Mouse (Mus musculus) adrenal gland, postnatal 4 days (tissue): ENCODE results near the gene Ces1e. TPM values are rescaled to one million over a fixed set of nuclear protein-coding genes. Genes with fewer than 3 reads are reported as not detected.
"Not testable (repeated sequence)": the region's sequence is repeated elsewhere in the genome, so short reads cannot be mapped to it uniquely, and the experiment has no call there.

ENCODE experiments used
- DNase-seq, 2 experiments: peaks; one replicate each; pipeline ENCODE4 v3.0.0; 2021 to 2022; ENCODE audit warnings: low spot score in 2 of 2, mixed read lengths in 2 of 2
- long read RNA-seq, 2 experiments: library from polyadenylated mRNA; stranded (forward); transcript quantifications; one replicate each; pipeline ENCODE4 v2.0.0; 2021
- total RNA-seq, 2 experiments: library from RNA; stranded (reverse); gene quantifications; 2 replicates each; pipeline ENCODE4 v1.2.3; 2021

The Ces1e gene
- total RNA-seq = 1 to 10 TPM in 1 of 2 experiments, under 1 TPM in 1; 0.53 to 1.2 TPM
- long read RNA-seq, experiment 1, partial matches to known transcripts = 0 of 1 reads
- long read RNA-seq, experiment 1, other reads (novel, unspliced or antisense) = 0 of 1 reads
- long read RNA-seq, experiment 2, partial matches to known transcripts = 0 of 1 reads
- long read RNA-seq, experiment 2, other reads (novel, unspliced or antisense) = 0 of 1 reads

DNA sequence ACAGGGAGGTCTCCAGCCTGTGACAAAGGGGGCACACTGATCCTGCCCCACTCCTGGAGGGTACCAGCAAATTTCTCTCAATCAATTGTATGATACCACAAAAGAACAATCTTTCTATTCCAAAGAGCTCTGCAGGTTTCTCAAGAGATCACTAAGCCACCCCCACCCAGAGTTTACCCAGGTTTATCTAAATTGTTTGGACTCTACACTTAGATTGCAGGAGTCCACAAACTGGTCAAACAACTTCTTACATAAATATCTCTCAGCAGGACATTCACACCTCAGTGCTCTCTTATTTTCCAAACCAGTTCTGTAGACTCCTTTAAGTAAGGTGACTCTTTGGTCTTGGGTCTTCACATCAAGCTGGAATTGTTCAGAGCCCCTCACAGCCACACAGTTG, at the start of gene Ces1e:
Ces1e (minus strand) TSS at position 174 of the 400 bp plus-strand sequence.
- DNase-seq = no peak

DNA sequence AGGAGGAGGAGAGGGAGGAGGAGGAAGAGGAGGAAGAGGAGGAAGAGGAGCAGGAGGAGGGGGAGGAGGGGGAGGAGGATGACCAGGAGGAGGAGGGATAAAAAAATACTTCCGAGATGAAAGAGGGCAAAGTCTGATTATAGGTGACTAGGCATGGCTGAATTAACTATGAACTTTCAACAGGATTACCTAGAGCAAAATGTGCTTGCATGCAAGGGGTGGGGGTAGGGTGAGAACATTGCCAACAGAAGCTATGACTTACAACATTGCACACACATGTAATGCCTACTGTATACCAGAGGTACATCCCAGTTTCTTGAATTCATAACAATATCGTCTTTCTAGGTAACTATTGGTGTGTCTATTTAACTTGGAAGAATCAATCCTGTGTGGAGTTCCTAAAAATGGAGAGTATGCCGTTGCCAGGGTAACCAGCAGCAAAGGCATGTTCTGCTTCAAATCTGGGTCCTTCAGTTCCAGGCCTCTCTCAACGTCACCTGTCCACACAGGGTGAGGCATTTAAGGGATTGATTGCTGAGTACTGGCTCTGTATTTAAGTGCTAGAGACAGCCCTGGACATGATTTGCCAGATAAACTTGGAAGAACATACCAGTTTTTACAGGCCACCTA, 48.9 kb upstream of the Ces1e start:
- DNase-seq = no peak

DNA sequence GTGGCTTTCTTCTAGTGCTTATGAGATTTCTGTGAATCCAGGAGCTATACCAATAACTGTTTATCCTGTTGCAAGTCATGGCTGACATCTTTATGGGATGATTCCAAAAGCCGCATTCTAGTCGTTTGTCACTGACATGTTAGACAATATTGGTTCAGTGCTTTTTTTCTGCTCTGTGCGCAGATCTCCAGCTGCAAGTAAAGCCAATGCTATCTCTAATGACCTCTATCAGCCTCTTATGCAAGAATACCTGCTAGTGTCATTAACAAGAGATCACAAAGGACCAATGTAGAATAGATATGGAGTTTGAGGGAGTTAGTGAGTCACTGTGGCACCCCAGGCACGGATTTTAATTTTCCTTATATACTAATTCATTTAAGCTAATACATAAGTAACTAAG, 45.2 kb upstream of the Ces1e start:
- no peak for DNase-seq

DNA sequence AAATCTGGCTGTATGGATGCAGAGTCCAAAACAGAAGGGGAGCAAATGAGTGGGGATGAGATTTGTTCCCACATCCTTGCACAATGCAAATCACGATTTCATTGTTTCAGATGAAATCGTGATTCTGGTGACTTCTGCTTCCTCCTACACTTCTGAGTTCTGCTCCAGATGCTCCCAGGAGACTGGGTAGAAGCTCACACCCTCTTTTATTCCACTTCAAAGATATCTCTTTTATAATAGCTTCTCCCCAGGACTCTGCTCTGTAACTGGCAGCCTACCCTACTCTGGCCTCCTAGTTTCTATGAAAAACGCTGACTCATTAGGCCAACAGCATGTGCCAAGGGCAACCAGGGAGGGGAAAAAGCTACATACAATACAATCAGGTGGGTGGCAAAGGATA, 43.9 kb upstream of the Ces1e start:
- no peak for DNase-seq

DNA sequence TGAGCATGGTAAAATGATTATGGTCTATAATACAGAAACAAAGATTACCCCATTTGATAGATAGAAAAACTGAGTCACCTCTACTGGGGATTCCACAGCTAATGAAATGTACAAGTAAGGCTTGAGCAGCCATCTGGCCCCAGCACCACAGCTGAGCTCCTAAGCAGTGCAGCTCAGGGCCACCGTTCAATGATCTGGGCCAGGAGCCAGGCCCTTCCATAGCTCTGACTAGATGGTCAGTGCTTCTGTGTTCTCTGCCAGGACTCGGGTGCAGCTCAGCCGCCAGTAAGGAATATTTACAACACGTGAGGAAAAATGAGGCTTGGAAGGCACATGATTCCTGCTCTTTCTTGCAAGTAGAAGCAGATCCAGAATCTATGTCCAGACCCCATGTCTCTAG, 43.3 kb upstream of the Ces1e start:
- peak in 1 of 2 experiments; percentile 14 for DNase-seq

DNA sequence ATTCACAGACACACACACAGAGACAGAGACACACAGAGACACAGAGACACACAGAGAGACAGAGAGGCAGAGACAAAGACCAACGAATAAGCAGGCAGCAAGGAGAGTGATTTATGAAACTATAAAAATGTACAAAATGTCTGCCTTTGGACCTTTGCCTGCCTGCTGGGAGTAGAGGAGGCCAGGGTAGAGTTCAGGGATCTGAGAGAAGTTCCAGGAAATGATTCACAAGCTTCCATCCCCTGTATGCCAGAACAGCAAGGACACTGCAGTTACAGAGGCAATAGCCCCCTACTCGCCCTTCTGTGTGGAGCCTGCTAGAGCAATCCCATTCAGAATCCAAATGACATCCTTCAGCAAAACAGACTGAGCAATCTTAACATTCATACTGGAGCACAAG, 32.0 kb upstream of the Ces1e start:
- no peak for DNase-seq

DNA sequence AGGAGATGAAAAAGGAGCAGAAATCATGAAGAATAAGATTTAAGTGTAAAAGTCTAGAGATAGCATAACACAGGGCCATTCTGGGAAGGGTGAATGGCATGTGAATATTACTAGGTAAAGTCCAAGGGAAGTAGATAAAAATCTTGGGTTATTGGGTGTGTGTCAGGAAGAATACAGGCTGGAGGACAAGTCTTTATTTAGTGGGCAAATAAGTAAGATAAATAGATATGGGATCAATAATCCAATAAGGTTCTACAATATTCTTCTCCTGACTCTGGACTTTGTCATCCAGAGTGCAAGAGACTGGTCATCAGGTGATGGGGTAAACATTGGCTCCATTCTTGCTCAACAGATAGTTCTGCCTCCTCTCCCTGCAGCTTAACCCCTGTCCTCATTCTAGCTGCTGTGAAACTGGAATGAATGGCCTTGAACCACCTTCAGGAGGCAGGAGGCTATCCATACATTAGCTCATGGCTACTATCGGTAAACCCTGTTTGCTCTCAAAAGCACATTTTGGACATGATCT, 23.0 kb upstream of the Ces1e start:
- DNase-seq = no peak

DNA sequence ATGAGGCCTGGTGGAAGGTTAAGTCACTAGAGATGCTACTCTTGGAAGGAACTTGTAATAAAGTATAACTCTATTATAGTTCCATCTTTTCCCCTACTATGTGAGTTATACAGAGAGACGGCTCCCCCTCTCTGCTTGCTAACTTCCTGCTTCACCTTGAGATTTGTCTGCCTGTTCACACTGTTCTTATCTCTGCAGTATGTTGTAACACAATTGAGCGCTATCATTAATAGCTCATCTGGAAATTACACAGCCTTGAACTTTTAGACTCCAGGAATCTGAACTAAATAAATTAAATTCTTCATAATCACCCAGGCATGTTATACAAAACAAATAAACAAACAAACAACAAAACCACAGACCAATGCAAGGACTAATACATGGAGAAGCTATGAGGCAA, 16.6 kb upstream of the Ces1e start:
- DNase-seq = no peak

DNA sequence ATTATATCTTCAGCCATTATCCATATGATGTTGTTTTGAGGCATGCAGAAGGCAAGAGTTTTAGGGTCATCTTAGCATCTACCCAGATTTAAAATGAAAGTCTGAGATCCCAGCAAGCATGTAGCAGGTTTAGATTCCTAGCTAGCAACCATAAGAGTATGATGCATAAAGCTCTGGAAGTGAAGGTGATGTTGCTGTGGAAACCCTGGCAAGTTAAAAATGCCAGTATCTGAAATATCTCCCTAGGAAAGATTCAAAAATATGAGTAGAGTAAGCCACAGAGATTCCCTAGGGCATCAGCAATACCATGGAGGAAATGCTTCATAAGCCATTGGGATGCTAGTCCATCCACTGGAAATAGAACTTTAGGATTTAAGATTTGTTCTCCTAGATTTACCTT, 10.5 kb upstream of the Ces1e start:
- no peak for DNase-seq

DNA sequence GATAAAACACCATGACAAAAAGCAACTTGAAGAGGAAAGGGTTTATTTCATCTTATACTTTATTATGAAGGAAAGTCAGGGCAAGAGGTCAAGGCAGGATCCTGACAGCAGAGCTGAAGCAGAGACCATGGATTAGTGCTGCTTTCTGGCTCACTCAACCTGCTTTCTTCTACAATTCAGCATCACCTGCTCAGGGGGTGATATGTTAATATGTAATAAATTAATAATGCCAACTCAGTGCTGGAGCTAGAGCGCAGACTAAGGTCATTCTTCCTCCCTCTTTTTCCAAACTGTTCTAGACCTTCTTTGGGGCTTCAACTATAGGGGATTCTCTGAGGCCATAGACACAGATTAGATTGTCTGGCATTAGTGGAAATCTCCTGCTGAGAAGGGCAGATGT, 6.3 kb upstream of the Ces1e start:
- DNase-seq = no peak

DNA sequence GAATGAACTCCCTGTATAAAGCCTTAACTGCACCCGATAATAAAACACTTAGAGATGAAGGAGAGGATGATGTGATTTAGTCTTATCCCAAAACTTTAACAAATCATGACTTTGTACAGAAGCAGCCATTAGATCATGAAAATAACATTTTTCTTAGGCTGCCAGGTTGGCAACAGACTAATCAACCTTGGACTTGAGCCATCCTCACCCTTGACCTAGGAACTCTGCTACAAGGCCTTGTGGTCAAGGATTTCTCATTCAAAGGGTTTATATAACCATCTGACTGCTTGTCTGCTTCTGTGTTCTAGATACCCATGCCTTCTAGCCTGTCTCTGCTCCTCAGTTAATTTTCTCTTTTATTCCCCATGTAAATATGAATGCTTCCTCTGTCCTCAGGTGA, 5.3 kb upstream of the Ces1e start:
- DNase-seq = no peak

DNA sequence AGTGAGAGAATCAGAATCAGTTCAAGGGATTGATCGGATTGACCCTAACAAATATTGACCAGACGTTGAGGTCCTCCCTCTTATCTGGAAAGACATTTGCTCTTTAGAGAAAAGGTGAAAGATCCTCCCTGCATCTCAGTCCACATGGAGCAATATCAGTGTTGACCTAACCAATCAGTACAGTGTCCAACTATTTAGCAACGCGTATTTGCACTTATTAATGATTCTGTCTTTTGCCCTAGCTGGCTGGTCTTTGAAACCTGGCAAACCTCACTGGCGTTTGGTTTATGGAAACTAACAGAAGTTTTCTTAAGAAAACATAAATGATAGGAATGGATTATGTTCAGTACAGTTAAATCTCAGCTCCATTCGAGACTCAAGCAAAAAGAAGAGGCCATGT, 4.6 kb upstream of the Ces1e start:
- DNase-seq = no peak

DNA sequence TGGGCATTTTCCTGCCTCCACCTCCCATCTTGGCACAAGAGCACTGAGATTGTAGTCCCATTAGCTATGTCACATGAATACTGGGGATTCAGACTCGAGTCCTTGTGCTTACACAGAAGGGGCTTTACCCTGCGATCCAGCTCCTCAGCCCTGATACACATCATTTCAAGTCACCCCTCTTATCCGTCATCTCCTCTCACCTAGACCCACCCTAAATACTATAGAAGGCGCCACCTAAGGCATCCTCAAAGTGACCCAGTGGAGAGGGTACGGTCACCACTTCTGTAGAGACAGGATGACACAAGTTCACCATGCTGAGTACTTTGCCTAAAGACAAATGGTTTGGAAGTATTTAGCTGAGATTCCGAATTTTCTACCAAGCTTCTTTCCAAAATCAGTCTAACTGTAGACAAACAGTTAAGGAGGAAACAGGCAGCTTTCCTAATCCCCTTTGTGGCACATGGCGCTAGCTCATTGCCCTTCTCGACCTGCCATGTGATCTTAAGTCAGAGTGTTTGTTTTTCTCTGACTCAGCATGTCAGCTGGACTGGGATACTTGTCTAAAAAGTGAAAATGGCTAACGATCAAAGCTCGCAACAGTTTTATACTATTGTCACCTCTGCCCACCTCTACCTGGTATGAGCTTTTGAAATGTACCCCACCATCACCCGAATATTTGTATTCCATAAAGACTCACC, 597 bp downstream of the Ces1e start:
- no peak for DNase-seq

DNA sequence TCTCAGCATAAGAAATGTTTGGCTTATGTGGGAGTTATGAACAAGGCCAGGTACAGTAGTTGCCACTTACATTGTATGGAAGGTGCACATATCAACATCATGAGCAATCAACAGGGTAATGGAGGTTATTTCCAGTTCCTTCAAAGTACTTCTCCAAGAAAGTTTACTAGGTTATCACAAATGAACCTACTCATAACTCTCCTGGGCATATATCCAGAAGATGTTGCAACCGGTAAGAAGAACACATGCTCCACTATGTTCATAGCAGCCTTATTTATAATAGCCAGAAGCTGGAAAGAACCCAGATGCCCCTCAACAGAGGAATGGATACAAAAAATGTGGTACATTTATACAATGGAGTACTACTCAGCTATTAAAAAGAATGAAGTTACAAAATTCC, 2.9 kb downstream of the Ces1e start:
- not testable (repeated sequence) for DNase-seq

DNA sequence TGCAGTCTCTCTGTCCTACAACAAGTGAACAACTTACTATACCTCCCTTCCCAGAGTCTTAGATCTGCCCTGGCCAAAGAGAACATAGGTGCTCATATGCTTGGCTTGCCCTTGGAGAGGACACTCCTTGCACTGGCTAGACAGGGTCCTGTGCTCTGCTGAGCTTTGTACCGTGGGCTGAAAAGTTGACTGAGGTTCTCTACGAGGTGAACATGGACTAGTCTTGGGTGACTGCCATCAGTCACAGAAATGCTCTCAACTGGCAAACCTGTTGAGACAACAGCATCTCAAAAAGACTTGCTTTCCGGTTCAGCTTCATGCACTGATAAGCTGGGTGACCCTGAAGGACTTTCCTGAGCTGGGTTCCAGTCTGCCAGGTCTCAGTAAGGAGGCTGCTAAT, 7.5 kb downstream of the Ces1e start:
- no peak for DNase-seq

DNA sequence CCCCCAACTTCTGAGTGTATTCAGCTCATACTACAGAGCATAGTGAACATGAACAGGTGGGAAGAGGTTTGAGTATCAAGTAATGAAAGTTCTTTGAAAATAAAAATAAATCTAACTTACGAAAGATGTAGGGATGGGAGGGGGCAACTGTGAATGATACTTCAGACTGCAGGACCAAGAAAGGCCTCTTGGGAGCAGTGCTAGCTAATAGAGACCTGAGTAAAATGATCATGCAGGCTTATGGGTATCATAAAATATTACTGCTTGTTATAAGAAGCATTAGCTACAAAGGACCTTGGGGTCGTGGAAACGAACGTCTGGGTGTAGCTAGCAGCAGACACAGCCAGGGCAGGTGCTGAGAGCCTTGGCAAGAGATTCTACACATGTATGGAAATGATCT, 11.6 kb downstream of the Ces1e start:
- DNase-seq = no peak

DNA sequence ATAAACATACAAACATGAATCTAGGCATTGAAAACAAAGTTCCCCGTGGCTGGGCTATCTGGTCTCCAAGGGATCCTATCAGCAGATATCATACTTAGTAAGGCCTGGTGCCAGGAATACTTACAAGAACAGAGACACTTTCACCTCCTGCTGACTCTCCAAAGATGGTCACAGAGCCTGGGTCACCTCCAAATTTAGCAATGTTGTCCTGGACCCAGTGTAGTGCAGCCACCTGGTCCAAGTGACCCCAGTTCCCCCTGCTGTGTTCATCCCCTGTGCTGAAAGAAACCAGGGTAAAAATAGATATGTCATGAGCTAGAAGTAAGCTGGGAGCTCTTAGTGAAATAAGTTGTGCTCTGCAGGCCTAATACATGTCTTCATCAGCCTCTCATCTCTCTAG, 12.0 kb downstream of the Ces1e start:
- no peak for DNase-seq

DNA sequence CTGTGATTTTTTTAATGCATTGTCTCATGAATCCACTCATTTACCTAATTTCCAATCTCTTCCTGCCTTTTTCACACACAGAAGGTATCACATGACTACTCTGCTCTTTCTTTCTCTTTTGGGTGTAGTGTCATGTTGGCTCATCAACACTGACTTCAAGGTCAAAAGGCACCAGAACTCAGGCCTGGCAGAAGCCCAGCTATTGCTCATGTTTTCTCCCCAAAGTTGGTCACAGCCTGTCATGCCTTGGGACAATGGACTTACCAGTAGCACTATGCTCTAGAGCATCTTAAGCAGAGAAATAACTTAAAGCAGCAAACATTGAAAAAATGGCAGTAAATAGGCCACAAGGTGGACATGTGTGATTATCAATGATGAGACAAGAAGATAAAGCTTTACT, 18.3 kb downstream of the Ces1e start:
- no peak for DNase-seq

DNA sequence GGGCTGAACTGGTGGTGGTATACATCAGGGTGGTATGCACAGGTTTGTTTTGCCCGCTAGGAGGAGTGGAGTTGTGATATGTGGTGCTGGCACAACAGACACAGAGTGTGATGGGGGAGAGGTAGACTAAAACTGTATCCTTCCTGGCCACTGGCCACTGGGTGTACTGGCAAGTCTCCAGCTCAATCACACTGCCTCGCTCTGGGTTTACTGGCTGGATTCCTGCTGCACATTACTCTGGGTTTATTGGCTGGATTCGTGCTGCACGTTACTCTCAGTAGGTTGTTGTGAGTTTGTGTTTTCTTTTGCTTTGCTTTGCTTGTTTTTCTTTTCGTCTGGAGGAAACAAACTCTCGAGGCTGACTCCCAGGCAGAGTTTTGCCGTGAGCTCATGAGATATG, 30.3 kb downstream of the Ces1e start:
- not testable (repeated sequence) for DNase-seq

DNA sequence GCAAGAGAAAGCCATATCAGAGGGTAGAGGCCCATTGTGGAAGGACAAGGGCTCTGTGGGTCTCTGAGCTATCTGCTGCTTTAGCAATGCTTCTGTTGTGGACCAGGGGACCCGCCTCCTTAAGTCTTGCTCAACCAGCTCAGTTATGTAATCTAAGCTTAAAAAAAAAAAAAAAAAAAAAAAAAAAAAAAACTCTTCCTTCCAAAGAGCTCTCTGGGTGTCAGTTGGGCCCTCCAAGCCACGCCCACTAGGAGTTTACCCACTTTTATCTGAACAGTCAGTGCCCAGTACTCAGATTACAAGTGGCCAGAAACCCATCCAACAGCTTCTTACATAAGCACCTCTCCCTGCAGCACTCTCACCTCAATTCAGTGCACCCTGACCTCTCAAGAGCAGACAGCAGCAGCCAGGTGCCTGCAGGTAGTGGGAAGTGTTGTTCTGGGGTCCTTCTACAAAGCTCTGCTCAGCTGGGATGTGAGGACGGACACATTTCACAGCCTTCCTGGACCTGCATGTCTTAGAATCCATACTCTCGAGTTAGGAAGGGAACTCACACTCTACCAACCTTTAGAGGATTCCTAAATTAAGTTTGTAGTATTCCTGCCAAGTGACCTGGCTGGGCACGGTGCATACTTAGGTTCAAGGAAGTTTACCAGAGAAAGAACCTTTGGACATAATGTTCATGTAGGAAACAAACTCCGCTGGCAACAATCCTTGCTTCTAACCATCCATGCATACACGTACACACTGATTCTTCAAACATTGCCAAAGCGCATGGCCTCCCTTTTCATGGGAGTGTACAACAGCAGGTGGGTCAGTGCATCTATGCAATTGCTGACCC, 31.5 kb downstream of the Ces1e start, which contains the start of gene Ces1d:
Ces1d (minus strand) TSS at position 154 of the 841 bp plus-strand sequence.
- no peak for DNase-seq

DNA sequence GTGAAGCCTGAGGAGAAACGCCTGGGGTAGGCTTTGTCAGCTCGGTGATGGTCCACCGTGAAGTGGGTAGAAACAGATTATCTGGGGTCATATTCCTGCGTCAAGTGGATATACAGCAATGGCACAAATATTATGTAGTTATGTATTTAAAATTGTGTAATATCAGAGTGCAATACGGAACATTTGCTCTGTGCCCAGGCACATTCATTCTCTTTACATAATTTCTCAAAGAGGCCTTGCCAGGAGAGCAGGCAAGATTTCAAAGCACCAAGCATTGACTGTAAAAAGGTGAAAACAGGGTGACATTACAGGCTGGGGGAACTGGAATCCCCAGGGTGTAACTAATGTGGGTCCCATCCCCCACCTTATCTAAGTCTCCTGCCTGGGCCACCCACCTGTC, 33.0 kb downstream of the Ces1e start:
- DNase-seq = no peak
